Mouse (Mus musculus) megakaryocyte, embryonic 14.5 days (primary cell): ENCODE measurements around the gene Kcnmb2.

Experiments used
- FLI1 ChIP-seq: IDR thresholded peaks from 2 replicates; pipeline ENCODE4 v1.6.1; 2012; ENCODE audit warnings: low read length, inconsistent platforms, mixed read lengths
- GATA1 ChIP-seq: IDR thresholded peaks from 3 replicates; pipeline ENCODE4 v1.6.1; 2012; ENCODE audit warnings: mixed read lengths, low read length, inconsistent platforms, borderline replicate concordance

- no peak for TF ChIP-seq FLI1
- no peak for TF ChIP-seq GATA1
These were observed 19.6 kb upstream of the Kcnmb2 start for GRCm38 (mm10) chr3:31882621-31883131.
